Mouse (Mus musculus) liver, embryonic 13.5 days (tissue): ENCODE measurements around the gene Pqlc2. TPM values are rescaled to one million over a fixed set of nuclear protein-coding genes. Genes with fewer than 3 reads are reported as not detected.

Source experiments
- ATAC-seq: fragments of 200-750 bp; cut with Nextera tagmentation; 2 replicates; pipeline ENCODE4 v1.8.0; 2017; ENCODE audit warnings: low read depth, mild to moderate bottlenecking, moderate number of reproducible peaks, moderate library complexity
- DNase-seq: peaks from one replicate; pipeline ENCODE4 v3.0.0; 2022
- H3K27ac ChIP-seq: fragments of 300-500 bp; sonication (generic); 2 replicates; pipeline ENCODE4 v1.5.1; 2015; ENCODE audit warnings: moderate library complexity, mild to moderate bottlenecking, inconsistent platforms
- H3K27me3 ChIP-seq: fragments of 300-500 bp; sonication (generic); 2 replicates; pipeline ENCODE4 v1.6.1; 2015; ENCODE audit warnings: mild to moderate bottlenecking, inconsistent platforms
- H3K36me3 ChIP-seq: fragments of 300-500 bp; sonication (generic); 2 replicates; pipeline ENCODE4 v1.6.1; 2015; ENCODE audit warnings: mild to moderate bottlenecking, inconsistent platforms
- H3K4me1 ChIP-seq: fragments of 300-500 bp; sonication (generic); replicated peaks from 2 replicates; pipeline ENCODE4 v1.6.1; 2015; ENCODE audit warnings: inconsistent platforms
- H3K4me2 ChIP-seq: fragments of 300-500 bp; sonication (generic); 2 replicates; pipeline ENCODE4 v1.6.1; 2015; ENCODE audit warnings: inconsistent platforms, mild to moderate bottlenecking, moderate library complexity
- H3K4me3 ChIP-seq: fragments of 300-500 bp; sonication (generic); replicated peaks from 2 replicates; pipeline ENCODE4 v1.5.1; 2015; ENCODE audit warnings: mild to moderate bottlenecking, inconsistent platforms
- H3K9ac ChIP-seq: fragments of 300-500 bp; sonication (generic); 2 replicates; pipeline ENCODE4 v1.6.1; 2015; ENCODE audit warnings: mild to moderate bottlenecking, inconsistent platforms
- H3K9me3 ChIP-seq: fragments of 300-500 bp; sonication (generic); replicated peaks from 2 replicates; pipeline ENCODE4 v1.6.1; 2016; ENCODE audit warnings: inconsistent platforms
- WGBS: fragments of 180-500 bp; shearing (Covaris S2); methylation state at CpG from one replicate; pipeline ENCODE4 v1.1.7; 2015; ENCODE audit not compliant: insufficient replicate concordance; 5-methylcytosine and 5-hydroxymethylcytosine counted together
- polyA plus RNA-seq: library from polyadenylated mRNA; unstranded; fragments of >200 nt; fragmentation: Nextera tagmentation; extraction: Ambion mirVana; gene quantifications from 2 replicates; pipeline ENCODE4 v1.2.1, GENCODE M21; 2015

Gene Pqlc2
- polyA plus RNA-seq, 1 experiment from 2014 or later: 10.3 TPM

DNA sequence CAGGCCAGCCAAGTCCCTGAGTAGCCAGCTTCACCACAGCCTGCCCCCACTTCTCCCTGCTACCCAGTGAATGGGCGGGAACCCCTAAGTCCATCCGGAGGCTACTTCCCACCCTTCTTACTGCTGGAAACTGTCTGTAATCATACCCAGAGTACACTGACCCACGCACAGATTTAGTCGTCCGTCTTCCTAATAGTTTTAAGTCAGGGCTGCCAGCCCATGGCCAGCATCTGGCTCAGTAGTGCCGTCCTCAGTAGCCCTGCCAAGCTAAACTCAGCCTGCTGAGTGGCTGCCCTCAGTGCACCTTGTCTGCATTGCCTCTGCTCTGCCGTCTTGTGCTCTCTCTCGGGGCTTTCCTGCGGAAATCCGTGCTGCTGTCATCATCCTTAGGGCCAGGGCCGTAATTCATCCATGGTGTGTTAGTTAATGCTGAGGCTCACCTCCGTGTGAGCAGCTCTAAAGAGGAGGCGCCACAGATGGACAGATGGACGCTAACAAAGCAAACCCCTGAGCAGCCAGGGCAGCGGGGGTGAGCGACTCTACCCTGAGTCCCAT is 28.6 kb downstream of the Pqlc2 start:
- H3K4me2 ChIP-seq: no peak overlapping the region
- no peak overlapping the region for H3K9ac ChIP-seq
- H3K9me3 ChIP-seq: no peaks in the 10 kb centered on the region
- H3K27me3 ChIP-seq: no peaks in the 10 kb centered on the region
- no peak for ATAC-seq
- H3K4me1 ChIP-seq: no peaks in the 10 kb centered on the region
- H3K4me3 ChIP-seq: no peak overlapping the region
- DNase-seq: no peak
- WGBS: 85% methylated on average over 16 of the region's 16 CpGs
- H3K27ac ChIP-seq: no peak overlapping the region
- peaks cover 73% of the 10 kb centered on the region for H3K36me3 ChIP-seq

DNA sequence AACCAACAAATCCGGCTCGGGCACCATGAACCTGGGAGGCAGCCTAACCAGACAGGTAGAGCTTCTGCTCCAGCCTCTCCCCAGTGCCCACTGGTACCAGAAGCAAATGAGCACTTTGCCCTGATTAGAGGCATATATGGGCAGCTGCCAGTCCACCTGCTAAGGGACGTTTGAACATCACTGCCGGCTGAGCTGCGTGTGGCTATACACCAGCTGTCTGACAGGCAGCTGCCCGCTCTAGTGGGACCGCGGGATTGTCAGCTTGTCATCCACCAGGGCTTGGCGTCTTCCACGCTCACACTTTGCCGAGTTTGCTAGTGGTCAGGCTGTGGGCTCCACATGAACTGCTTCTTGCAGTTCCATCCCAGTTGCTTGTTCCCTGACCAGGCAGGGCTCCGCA is 30.0 kb downstream of the Pqlc2 start:
- peaks cover 67% of the 10 kb centered on the region for H3K36me3 ChIP-seq
- H3K4me3 ChIP-seq: no peak overlapping the region
- H3K4me1 ChIP-seq: no peaks in the 10 kb centered on the region
- H3K27ac ChIP-seq: no peak overlapping the region
- no peak overlapping the region for H3K9ac ChIP-seq
- no peaks in the 10 kb centered on the region for H3K27me3 ChIP-seq
- ATAC-seq (no peak), DNase-seq (no peak)
- no peak overlapping the region for H3K4me2 ChIP-seq
- H3K9me3 ChIP-seq: no peaks in the 10 kb centered on the region
- WGBS: 86% methylated on average over 12 of the region's 12 CpGs

- ATAC-seq (no peak), DNase-seq (no peak)
- H3K36me3 ChIP-seq: peaks cover 49% of the 10 kb centered on the region
- no peaks in the 10 kb centered on the region for H3K4me1 ChIP-seq
- 78% methylated on average over 7 of the region's 7 CpGs for WGBS
- H3K4me3 ChIP-seq: no peak overlapping the region
- H3K4me2 ChIP-seq: no peak overlapping the region
- H3K9ac ChIP-seq: no peak overlapping the region
- no peaks in the 10 kb centered on the region for H3K9me3 ChIP-seq
- H3K27ac ChIP-seq: no peak overlapping the region
- H3K27me3 ChIP-seq: no peaks in the 10 kb centered on the region
Observed at GRCm38 (mm10) chr4:139276411-139276810, 34.1 kb downstream of the Pqlc2 start.

DNA sequence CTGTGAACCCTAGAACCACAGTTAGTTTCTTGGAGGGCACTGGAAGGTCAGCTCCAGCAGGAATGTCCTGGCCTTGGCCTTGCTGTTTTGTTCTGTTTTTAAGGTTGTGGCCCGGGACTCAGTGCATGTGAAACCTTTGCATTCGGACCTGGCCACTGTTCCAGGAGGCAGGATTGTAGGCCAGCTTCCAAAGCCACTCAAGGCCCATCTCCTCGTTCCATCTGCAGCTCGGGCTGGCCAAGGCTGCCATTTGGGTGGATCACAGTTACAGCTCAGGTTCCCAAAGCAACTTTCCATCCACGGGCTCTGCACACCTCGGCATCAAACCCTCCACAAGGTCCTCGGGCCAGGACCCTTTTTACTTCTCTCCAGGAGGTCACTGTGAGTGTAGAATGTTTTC is 35.9 kb downstream of the Pqlc2 start:
- ATAC-seq: no peak
- Histone ChIP-seq H3K27ac (no peak overlapping the region), H3K4me3 (no peak overlapping the region), H3K9me3 (no peaks in the 10 kb centered on the region), H3K4me2 (no peak overlapping the region), H3K4me1 (no peaks in the 10 kb centered on the region), H3K9ac (no peak overlapping the region), H3K27me3 (no peaks in the 10 kb centered on the region), H3K36me3 (peaks cover 33% of the 10 kb centered on the region)
- 77% methylated on average over 7 of the region's 7 CpGs for WGBS
- no peak for DNase-seq

- no peak overlapping the region for H3K9ac ChIP-seq
- no peaks in the 10 kb centered on the region for H3K27me3 ChIP-seq
- H3K4me1 ChIP-seq: no peaks in the 10 kb centered on the region
- no peak overlapping the region for H3K4me3 ChIP-seq
- peaks cover 44% of the 10 kb centered on the region for H3K36me3 ChIP-seq
- 87% methylated on average over 10 of the region's 10 CpGs for WGBS
- DNase-seq: no peak
- no peak overlapping the region for H3K4me2 ChIP-seq
- H3K27ac ChIP-seq: no peak overlapping the region
- ATAC-seq: no peak
- H3K9me3 ChIP-seq: no peaks in the 10 kb centered on the region
Observed at GRCm38 (mm10) chr4:139272951-139273680, 37.4 kb downstream of the Pqlc2 start.

GRCm38 (mm10) chr4:139271562-139271961 is 38.9 kb downstream of the Pqlc2 start:
- DNase-seq (no peak), ATAC-seq (no peak)
- no peaks in the 10 kb centered on the region for H3K27me3 ChIP-seq
- H3K27ac ChIP-seq: no peak overlapping the region
- peaks cover 43% of the 10 kb centered on the region for H3K36me3 ChIP-seq
- no peaks in the 10 kb centered on the region for H3K9me3 ChIP-seq
- WGBS: 83% methylated on average over 9 of the region's 9 CpGs
- H3K4me1 ChIP-seq: no peaks in the 10 kb centered on the region
- H3K4me2 ChIP-seq: no peak overlapping the region
- H3K9ac ChIP-seq: no peak overlapping the region
- no peak overlapping the region for H3K4me3 ChIP-seq

DNA sequence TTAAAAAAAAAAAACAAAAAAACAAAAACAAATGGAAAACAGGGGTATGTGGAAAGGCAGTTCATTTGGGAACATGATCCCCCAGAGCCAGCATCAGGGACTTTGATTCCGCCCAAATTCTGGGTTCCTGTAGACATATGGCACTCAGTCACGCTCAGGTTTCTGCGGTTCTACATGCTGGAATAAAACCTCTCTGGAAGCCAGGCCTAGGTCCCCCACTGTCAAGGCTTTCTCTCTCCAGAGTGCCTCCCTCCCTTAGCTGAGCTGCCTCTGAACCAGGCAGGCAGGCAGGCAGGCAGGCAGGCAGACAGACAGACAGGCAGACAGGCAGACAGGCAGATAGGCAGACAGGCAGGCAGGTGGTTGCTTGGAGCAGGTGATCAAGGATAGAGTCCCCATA is 40.3 kb downstream of the Pqlc2 start:
- Histone ChIP-seq H3K4me2 (no peak overlapping the region), H3K9ac (no peak overlapping the region), H3K4me3 (no peak overlapping the region), H3K27ac (no peak overlapping the region), H3K9me3 (no peaks in the 10 kb centered on the region), H3K27me3 (no peaks in the 10 kb centered on the region), H3K36me3 (peaks cover 53% of the 10 kb centered on the region), H3K4me1 (no peaks in the 10 kb centered on the region)
- ATAC-seq (no peak), DNase-seq (no peak)
- WGBS: 85% methylated on average over 3 of the region's 3 CpGs

DNA sequence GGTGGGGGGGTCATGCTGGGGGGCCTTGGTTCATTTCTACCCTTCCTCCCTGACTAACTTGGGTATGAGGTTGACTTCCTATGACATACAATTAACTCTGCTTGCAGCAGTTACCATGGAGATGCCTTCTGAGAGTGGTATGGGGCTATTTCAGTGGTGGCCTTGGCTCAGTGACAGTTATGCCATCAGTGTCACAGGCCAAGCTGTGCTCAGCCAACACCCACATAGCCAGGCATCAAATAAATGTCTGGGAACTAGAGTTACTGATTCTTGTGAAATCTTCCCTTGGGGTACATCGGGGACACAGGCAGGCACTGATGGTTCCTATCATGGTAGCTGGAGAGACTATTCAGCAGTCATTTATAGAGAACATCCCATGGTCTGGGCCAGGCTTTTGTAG is 42.3 kb downstream of the Pqlc2 start:
- H3K4me3 ChIP-seq: no peak overlapping the region
- no peaks in the 10 kb centered on the region for H3K9me3 ChIP-seq
- H3K4me1 ChIP-seq: no peaks in the 10 kb centered on the region
- H3K27ac ChIP-seq: no peak overlapping the region
- peaks cover 53% of the 10 kb centered on the region for H3K36me3 ChIP-seq
- no peak overlapping the region for H3K9ac ChIP-seq
- no peak overlapping the region for H3K4me2 ChIP-seq
- DNase-seq: no peak
- no peaks in the 10 kb centered on the region for H3K27me3 ChIP-seq
- ATAC-seq: no peak
- 68% methylated on average over 1 of the region's 1 CpGs for WGBS

GRCm38 (mm10) chr4:139267335-139267734 is 43.2 kb downstream of the Pqlc2 start:
- H3K27me3 ChIP-seq: no peaks in the 10 kb centered on the region
- no peak overlapping the region for H3K9ac ChIP-seq
- WGBS: 88% methylated on average over 3 of the region's 3 CpGs
- ATAC-seq (no peak), DNase-seq (no peak)
- H3K4me1 ChIP-seq: no peaks in the 10 kb centered on the region
- H3K9me3 ChIP-seq: no peaks in the 10 kb centered on the region
- H3K36me3 ChIP-seq: peaks cover 62% of the 10 kb centered on the region
- H3K4me3 ChIP-seq: no peak overlapping the region
- no peak overlapping the region for H3K4me2 ChIP-seq
- H3K27ac ChIP-seq: no peak overlapping the region

- WGBS: 85% methylated on average over 7 of the region's 7 CpGs
- DNase-seq: no peak
- Histone ChIP-seq H3K27me3 (no peaks in the 10 kb centered on the region), H3K4me1 (no peaks in the 10 kb centered on the region), H3K9me3 (no peaks in the 10 kb centered on the region), H3K36me3 (peaks cover 70% of the 10 kb centered on the region), H3K4me2 (no peak overlapping the region), H3K4me3 (no peak overlapping the region), H3K27ac (no peak overlapping the region), H3K9ac (no peak overlapping the region)
- ATAC-seq: no peak
Observed at GRCm38 (mm10) chr4:139266500-139266865, 44.0 kb downstream of the Pqlc2 start.

DNA sequence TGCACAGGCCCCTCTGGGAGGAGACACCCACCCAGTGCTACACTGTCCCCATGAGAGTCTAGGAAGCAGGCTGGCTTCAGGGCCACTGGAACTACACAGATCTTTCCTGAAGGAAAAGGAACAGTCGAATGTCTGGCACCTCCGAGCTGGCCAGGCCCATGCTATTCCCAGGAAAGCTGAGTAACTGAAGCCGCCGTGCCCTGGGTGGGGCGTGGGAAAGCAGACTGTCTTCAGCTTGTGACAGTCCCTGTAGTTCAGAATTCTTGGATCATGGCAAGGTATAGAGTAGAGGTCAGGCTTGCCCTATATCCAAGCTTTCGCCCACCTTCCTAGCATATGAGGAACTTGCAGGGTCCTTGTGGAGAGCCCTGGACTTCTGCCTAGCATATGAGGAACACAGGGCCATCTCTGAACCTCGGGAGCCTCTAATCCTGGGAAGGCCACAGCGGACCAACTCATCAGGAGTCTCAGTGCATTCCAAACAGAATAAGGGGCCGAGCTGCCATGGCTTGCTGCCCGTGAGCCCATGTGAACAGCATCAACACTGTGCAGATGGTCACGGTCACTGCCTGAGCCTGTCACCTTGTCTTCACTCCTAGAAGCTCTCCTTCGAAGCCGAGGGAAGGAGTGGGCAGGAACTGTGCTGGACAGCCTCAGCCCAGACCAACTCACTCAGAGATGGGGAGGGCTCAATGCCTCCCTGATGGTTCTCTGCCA is 44.6 kb downstream of the Pqlc2 start:
- no peak for DNase-seq
- H3K9ac ChIP-seq: no peak overlapping the region
- H3K27me3 ChIP-seq: no peaks in the 10 kb centered on the region
- no peak overlapping the region for H3K4me3 ChIP-seq
- no peak overlapping the region for H3K27ac ChIP-seq
- peaks cover 72% of the 10 kb centered on the region for H3K36me3 ChIP-seq
- no peaks in the 10 kb centered on the region for H3K9me3 ChIP-seq
- 84% methylated on average over 13 of the region's 13 CpGs for WGBS
- H3K4me1 ChIP-seq: no peaks in the 10 kb centered on the region
- ATAC-seq: no peak
- no peak overlapping the region for H3K4me2 ChIP-seq

GRCm38 (mm10) chr4:139262981-139263380 is 47.5 kb downstream of the Pqlc2 start:
- peaks cover 82% of the 10 kb centered on the region for H3K36me3 ChIP-seq
- WGBS: 80% methylated on average over 6 of the region's 6 CpGs
- ATAC-seq: no peak

More at GRCm38 (mm10) chr4:139262981-139263380, 47.5 kb downstream of the Pqlc2 start:
- Histone ChIP-seq H3K4me2 (no peak overlapping the region), H3K27me3 (no peaks in the 10 kb centered on the region), H3K4me3 (no peak overlapping the region), H3K9me3 (no peaks in the 10 kb centered on the region), H3K27ac (no peak overlapping the region), H3K4me1 (0 out of 2 replicates have a peak, but pooled peaks cover 3% of the 10 kb centered on the region), H3K9ac (no peak overlapping the region)
- no peak for DNase-seq
